8 mouse cellular contexts compared by ENCODE assay signal in genomic region chr17:47864496-47864895, GRCm38 (mm10). TPM values are rescaled to one million over a fixed set of nuclear protein-coding genes. Genes with fewer than 3 reads are reported as not detected.
A peak's percentile ranks its signal among the peaks of the same experiment; 100 is the strongest.
DNase-seq lines count a peak whose midpoint lies in the region; ATAC-seq lines count a peak whose summit lies in the region.

No protein-coding gene starts in this region.

- DNase-seq in T-cell, adult 2 months (ENCODE audit: low spot score): peak; percentile 74
- peak; percentile 88 to 93 for DNase-seq in cerebellum, postnatal 25 days
- peak; percentile 85 for DNase-seq in gastrocnemius, adult 18-20 months (ENCODE audit: low spot score)
- peak; percentile 80 to 82 for DNase-seq in layer of hippocampus, postnatal 36 days
- DNase-seq in right cerebral cortex, postnatal 10 days (ENCODE audit: low spot score in 2 of 2): peak; percentile 81 to 90
- peak; percentile 91 for DNase-seq in urinary bladder, postnatal 25 days (ENCODE audit: low spot score)

- no peaks in the 10 kb centered on the region for H3K9me3 ChIP-seq in hindbrain, embryonic 15.5 days

- H3K4me2 ChIP-seq in hindbrain, embryonic 15.5 days: peak overlapping the region; percentile 47

- H3K27ac ChIP-seq in hindbrain, embryonic 15.5 days (replicated peaks): no peak overlapping the region

- no peaks in the 10 kb centered on the region for H3K36me3 ChIP-seq in hindbrain, embryonic 15.5 days

- WGBS in hindbrain, embryonic 15.5 days: 3% methylated on average over 17 of the region's 17 CpGs

- H3K4me3 ChIP-seq in hindbrain, embryonic 15.5 days: no peak overlapping the region

- peaks cover 9% of the 10 kb centered on the region; the same call in 1 of the 2 replicates for H3K4me1 ChIP-seq in hindbrain, embryonic 15.5 days (replicated peaks)

- ATAC-seq in hindbrain, embryonic 15.5 days (ENCODE audit: low FRiP score, low read depth): peak; percentile 71
- peak; percentile 98 for ATAC-seq in megakaryocyte, adult 5-6 weeks (ENCODE audit: poor library complexity, severe bottlenecking)

- peaks cover 3% of the 10 kb centered on the region; the same call in 1 of the 2 replicates for H3K27me3 ChIP-seq in hindbrain, embryonic 15.5 days

- H3K9ac ChIP-seq in hindbrain, embryonic 15.5 days: no peak overlapping the region

RNA-seq across cellular contexts. Expression of gene Mdfi, which starts 30.0 kb away (rescaled TPM):
- under 1 TPM in 1 of 2 experiments, not detected in 1; 0.64 TPM for total RNA-seq in gastrocnemius, adult 18-20 months (2021)
- 4.0 and 4.2 TPM in 2 replicates for polyA plus RNA-seq in hindbrain, embryonic 15.5 days (2015; fragmentation: Nextera tagmentation; extraction: Ambion mirVana)
- total RNA-seq in layer of hippocampus, postnatal 36 days (2021): under 1 TPM; 0.40 to 0.91 TPM
- not detected in 2 replicates for total RNA-seq in megakaryocyte, adult 5-6 weeks (2015)
- total RNA-seq in megakaryocyte, adult 5-6 weeks (2017): not detected in 2 replicates

RNA-seq across cellular contexts. Expression of gene Foxp4, which starts 59.9 kb away (rescaled TPM):
- 1 to 10 TPM; 7.5 TPM for total RNA-seq in gastrocnemius, adult 18-20 months (2021)
- polyA plus RNA-seq in hindbrain, embryonic 15.5 days (2015; fragmentation: Nextera tagmentation; extraction: Ambion mirVana): 34.3 and 42.2 TPM in 2 replicates
- total RNA-seq in layer of hippocampus, postnatal 36 days (2021): 10 to 100 TPM; 44.0 to 45.7 TPM
- total RNA-seq in megakaryocyte, adult 5-6 weeks (2015): 7.1 and 8.8 TPM in 2 replicates
- 1.1 and 2.2 TPM in 2 replicates for total RNA-seq in megakaryocyte, adult 5-6 weeks (2017)

Comparison
In these comparisons a context has a peak if more than half of its experiments do, and no peak if none do; other contexts are left out.
1. RNA of gene Foxp4, which starts 59.9 kb away (total RNA-seq): 44.0 to 45.7 TPM in layer of hippocampus, postnatal 36 days; 1.1 to 8.8 TPM in megakaryocyte, adult 5-6 weeks and 7.5 TPM in gastrocnemius, adult 18-20 months; every median in the first group is over 4 times any median in the second.
2. Peak in every context shown above with its lines, with median percentiles within 50 percentile points of each other: DNase-seq.